Mouse (Mus musculus) adrenal gland, postnatal 14 days (tissue): ENCODE results near the gene Figla. TPM values are rescaled to one million over a fixed set of nuclear protein-coding genes. Genes with fewer than 3 reads are reported as not detected.
A peak's percentile ranks its signal among the peaks of the same experiment; 100 is the strongest.

ENCODE experiments used
- DNase-seq: peaks from one replicate; pipeline ENCODE4 v3.0.0; 2021; ENCODE audit warnings: mixed read lengths
- total RNA-seq: library from RNA; stranded (reverse); gene quantifications from 2 replicates; pipeline ENCODE4 v1.2.3, GENCODE M21; 2021

Gene Figla
- total RNA-seq, 1 experiment from 2014 or later, result not detected

DNA sequence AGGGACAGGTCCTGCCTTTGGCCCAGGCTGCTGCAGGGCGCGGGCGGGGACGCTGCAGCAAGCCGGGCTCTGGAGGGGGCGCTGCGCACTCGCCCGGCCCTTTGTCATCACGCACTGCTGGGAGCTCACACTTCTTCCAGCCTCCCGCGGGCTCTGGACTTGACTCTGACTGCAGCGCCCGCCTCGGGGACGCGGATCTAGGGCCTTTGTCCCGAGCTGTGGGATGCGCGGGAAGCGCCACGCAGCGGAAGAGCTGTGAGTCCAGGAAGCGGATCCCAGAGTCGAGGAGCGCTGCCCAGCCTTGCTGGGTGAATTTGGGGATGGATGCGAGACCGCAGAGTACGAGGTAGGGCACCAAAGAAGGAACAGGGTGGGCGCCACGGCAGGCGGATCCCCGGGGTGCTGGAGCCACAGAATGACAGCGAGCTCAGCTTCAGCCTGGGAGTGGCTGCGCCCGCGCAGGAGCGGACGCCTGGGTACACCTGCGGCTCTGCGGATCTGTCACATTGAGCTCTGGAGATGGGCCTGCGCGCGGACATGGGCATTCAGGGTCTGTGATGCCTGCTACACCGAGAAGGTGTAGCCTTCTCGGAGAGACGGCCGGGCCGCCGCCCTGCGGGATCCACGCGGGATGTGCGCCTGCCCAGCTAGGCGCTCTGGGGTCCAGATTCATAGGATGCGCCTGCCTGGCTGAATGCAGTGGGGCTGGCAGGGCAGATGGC is 12.8 kb downstream of the Figla start, which contains the start of gene Add2:
Add2 (plus strand) TSS at position 81 of the 722 bp plus-strand sequence.
- peak; percentile 55 for DNase-seq

- DNase-seq, result no peak
Measured at GRCm38 (mm10) chr6:86029323-86029713, 13.3 kb downstream of the Figla start.

- DNase-seq, result no peak
Measured at GRCm38 (mm10) chr6:86031527-86031926, 15.6 kb downstream of the Figla start.

DNA sequence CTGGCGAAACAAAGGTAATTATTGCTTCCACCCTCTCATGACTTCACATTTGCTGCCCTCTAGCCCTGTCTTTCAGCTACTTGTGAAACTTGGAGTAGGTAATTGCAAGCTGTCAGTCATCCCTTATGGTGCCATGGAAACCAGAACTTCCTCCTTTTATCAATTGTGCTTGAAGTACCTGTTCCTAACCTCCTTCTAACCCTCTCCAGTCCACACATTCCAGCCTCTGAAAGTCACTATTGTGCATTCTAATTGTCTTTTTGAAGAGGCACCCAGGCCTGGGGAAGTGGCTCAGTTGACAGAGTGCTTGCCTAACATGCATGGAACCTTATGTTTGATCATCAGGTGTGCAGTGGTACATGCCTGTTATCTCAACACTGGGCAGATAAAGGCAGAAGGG is 17.7 kb downstream of the Figla start:
- no peak for DNase-seq

- no peak for DNase-seq
Measured at GRCm38 (mm10) chr6:86038901-86039300, 22.9 kb downstream of the Figla start.

DNA sequence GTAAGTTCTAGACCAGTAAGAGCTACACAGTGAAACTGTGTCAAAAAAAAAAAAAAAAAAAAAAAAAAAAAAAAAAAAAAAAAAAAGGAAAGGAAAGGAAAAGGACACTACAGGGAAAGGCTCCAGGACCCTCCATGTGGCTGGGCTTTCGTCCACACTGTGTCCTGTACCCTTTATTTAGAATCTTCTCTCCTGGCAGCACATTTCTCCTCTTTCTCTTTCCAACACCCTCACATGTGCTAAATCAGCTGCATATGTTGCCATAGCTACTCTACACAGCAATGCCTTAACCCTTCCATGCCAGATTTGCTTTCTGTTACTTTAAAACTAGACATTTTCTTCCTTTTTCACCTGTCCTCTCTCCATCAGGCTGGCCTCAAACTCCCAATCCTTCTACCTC is 24.2 kb downstream of the Figla start:
- DNase-seq, result no peak

DNA sequence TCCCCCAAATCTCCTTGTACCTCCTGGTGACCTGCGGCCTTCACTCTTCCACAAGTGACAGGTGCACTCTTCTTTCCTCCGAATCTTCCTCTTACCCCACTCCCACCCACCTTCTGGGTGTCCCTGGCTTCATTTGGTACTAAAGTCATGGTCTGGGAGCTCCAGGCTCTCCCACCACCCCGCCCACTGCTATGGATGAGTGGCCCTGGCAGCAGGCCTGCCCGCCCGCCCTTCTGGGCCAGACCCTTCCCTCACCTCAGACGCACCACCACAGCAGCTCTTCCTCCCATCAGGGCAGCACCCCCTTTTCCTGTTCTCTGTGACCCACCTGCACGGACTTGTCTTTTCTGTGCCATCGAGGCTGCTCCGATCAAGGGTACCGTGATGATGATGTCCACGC is 31.5 kb downstream of the Figla start:
- no peak for DNase-seq

GRCm38 (mm10) chr6:86048509-86048908 is 32.5 kb downstream of the Figla start:
- no peak for DNase-seq

- no peak for DNase-seq
Measured at GRCm38 (mm10) chr6:86050586-86051268, 34.8 kb downstream of the Figla start.

DNA sequence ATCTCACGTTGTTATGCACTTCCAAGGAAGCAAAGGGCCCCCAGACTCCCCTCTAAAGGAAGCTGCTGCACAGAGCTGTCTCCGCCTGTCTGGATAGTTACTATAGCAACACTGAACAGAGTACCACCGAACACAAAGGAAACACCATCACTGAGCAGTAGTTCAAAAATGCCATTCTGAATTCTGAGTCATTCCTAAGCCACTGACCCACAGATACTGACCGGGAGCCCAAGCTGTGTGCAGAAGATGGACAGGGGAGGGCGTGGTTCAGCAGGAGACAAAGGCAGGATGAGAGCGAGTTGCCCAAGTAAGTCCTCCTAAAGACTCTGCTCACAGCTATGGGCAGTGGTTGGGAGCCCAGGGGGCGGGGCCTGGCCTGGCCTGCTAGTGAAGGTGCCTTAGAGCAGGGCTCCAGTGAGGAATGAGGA is 36.1 kb downstream of the Figla start:
- DNase-seq, result peak; percentile 23

GRCm38 (mm10) chr6:86052556-86052955 is 36.6 kb downstream of the Figla start:
- DNase-seq, result no peak

- no peak for DNase-seq
Measured at GRCm38 (mm10) chr6:86053099-86053498, 37.1 kb downstream of the Figla start.

DNA sequence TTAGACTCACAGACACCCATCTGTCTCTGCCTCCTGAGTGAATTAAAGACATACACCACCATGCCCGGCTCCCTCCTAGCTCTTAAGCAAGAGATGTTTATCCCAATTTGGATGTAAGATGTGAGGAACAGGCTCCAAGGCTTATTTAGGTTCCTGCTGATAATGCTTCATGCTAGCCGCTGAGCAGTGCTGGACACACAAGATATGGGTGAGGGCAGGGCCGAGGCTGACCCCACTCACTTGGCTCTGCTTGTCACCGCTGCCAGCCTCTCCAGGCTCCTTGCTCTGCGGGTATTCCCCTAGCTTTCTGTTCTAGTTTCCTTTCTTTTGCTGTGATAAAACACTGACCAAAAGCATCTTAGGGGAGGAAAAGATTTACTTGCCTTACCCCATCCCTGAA is 37.6 kb downstream of the Figla start:
- no peak for DNase-seq

GRCm38 (mm10) chr6:86058475-86058874 is 42.5 kb downstream of the Figla start:
- DNase-seq, result peak; percentile 15

DNA sequence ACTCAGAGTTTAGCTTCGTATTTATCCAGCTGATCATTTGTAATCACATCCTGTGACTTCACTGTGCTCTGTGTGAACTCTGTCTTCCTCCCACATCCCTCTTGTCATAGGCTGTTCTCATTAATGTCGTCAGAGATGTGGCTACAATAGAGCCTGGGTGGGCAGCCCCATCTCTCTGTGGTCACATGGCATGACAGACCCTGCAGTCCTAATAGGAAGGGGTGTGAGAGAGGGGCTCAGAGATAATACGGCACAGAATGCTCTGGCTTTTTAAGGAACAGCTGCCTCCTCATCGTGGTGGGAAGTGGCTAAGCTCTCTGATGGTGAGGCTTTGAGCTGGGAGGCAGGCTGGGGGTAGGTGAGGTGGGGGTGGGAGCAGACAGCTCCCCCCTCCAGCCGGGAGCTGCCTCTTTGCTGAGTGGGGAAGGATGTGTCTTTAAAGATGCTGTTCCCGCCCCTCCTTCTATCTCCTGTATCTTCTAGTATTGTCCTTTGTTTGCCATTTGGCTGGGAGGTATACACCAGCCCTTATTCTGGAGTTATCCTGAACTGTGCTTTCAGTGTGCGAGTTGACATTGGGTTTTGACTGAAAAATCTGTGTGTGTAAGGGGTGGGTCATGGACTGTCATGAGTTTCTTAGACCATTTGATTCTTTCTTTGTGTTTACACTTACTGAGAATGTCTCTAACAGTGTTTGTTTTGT is 43.3 kb downstream of the Figla start:
- DNase-seq, result no peak

DNA sequence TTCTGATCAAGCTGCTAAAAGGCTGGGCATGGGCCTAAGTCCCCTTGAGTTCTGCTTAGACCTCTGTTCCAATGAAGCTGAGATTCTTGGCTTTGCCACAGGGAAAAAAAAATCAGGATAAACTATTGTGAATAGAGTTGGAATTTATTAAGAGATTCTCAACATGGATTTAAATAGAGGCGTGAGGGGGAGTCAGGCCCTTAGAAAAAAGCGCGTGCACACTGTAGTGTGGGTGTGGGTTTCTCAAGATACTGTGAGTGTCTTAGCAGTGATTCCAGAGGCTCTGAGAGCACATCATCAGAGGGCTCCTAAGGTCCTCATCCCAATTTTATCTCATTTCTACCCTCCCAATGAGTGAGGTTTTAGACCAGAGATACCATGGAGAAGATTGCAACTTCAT is 44.2 kb downstream of the Figla start:
- DNase-seq, result no peak

DNA sequence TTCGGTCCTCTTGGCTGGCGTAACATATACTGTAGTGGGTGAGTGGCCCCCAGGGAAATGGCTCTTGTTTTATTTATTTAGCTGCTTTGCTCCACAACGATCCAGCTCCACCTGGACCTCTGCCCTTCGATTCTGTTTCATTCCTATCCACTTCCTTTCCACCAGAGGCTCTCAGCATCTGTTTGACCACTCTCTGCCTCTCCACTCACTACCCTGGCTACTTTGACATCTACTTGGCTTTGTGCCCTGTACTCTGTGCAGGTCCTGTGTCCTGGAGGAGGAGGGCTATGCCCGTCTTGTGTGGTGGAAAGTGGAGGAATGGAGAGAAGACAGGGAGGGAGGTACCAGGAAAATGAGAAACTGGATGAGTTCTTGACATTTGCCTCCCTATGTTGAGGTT is 46.3 kb downstream of the Figla start:
- no peak for DNase-seq

GRCm38 (mm10) chr6:86062684-86063083 is 46.7 kb downstream of the Figla start:
- DNase-seq, result no peak

DNA sequence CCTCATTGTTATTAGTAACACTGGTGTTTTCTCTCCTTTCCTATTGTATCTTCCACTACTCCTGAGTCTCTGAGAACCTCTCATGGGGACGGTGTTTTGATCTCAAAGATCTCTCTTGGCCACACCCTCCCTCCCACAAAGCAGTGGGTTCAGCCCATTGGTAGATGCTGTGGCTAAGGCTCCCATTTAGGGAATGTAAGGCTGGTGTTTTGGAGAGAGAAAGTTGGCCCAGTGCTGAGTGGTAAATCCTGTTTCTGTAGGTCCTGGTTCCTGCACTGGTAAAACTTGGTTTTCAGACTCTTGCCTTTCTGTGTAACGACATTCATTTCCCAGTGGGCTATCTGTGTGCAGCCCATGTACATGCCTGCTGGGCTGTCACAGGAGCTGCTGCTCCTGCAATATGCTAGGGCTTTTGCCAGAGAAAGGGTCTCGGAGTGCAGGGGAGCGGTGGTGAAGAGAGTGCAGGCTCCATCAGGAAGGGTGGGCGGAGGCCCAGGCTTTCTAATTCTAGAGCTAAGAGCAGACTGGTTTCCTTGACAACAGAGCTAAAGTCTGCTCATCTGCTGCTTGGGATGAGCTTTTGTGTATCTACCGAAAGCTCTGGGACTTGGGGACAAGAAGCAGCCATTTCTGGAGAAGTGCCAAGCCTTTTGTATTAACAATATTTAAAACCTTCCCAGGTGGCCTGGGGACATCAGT is 48.5 kb downstream of the Figla start:
- no peak for DNase-seq

DNA sequence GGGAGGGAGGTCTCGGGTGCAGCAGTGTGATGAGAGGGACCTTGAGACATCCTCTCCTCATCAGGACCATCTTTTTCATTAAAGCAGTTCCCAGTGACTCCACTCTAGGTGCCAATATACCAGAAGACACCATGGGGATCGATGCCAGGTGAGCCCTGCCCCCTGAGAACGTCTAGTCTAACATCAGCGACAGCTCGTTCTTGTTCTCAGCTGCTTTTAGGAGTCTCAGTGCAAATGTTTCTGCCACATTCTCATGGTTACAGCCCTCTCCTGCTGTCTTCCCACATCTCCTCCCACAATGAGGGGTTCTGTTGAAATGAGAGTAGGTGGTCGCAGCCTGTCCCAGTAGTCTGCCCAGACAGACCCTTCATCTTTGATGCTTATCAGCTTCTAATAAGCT is 50.8 kb downstream of the Figla start:
- DNase-seq, result no peak

GRCm38 (mm10) chr6:86067145-86067544 is 51.2 kb downstream of the Figla start:
- DNase-seq, result no peak

- DNase-seq, result no peak
Measured at GRCm38 (mm10) chr6:86069009-86069408, 53.0 kb downstream of the Figla start.

- DNase-seq, result no peak
Measured at GRCm38 (mm10) chr6:86069856-86070255, 53.9 kb downstream of the Figla start.
